Mouse (Mus musculus) right cerebral cortex, postnatal 10 days (tissue): ENCODE measurements around the gene Elf2.
"Not testable (repeated sequence)": the region's sequence is repeated elsewhere in the genome, so short reads cannot be mapped to it uniquely, and the experiment has no call there.

ENCODE experiments used
- DNase-seq, 2 experiments: peaks; one replicate each; pipeline ENCODE4 v3.0.0; 2021; ENCODE audit warnings: low spot score in 2 of 2

The Elf2 gene

DNA sequence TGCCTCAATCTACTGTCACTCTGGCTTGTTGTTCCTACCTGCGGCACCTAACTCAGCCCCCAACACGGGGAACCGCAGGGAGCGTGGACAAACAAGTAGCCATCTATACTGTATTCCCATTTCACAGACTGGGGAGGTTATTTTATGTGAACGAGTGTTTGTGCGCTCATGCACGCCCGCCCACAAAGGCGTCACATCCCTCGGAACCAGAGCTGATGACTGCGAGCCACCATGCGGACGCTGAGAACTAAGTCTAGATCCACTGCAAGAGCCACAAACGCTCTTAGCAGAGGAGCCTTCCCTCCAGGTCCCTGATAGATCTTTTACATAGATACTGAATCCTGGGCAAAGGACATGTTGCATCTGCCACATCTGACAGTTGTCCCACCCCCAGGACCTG lies 10.4 kb downstream of the Elf2 start:
- no peak for DNase-seq

DNA sequence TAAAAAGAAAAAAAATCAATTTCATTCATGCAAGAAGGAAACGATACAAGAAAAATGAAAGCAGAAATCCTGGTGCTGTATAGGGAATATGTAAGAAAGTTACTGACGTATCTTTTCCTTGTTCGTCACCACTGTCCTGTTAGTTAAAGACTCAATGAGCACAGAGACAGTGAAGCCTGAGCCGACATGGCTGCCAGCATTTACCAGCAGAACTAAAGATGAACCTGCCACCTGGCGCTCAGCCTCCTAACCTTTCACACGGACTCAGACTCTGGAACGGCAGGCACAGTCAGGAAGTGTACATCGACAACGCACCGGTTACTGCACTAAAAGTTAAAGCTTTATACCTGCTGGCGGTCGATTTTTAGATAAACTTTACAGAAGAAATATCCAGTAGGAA lies 11.9 kb downstream of the Elf2 start:
- DNase-seq = no peak

GRCm38 (mm10) chr3:51327817-51328216 lies 12.6 kb downstream of the Elf2 start:
- no peak for DNase-seq

DNA sequence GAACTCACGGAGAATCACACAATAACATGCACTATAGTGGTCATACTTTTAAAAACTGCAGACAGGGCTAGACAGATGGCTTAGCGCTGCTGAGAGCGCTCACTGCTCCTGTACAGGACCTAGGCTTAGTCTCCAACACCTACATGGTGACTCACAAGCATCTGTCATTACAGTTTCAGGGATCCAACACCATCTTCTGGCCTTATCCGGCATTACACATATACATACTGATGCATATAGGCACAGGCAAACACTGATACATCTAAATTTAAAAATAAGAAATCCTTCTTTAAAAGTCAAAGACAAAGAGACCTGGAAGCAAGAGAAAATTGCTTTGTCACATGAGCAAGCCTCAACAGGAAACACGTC lies 13.1 kb downstream of the Elf2 start:
- no peak for DNase-seq

DNA sequence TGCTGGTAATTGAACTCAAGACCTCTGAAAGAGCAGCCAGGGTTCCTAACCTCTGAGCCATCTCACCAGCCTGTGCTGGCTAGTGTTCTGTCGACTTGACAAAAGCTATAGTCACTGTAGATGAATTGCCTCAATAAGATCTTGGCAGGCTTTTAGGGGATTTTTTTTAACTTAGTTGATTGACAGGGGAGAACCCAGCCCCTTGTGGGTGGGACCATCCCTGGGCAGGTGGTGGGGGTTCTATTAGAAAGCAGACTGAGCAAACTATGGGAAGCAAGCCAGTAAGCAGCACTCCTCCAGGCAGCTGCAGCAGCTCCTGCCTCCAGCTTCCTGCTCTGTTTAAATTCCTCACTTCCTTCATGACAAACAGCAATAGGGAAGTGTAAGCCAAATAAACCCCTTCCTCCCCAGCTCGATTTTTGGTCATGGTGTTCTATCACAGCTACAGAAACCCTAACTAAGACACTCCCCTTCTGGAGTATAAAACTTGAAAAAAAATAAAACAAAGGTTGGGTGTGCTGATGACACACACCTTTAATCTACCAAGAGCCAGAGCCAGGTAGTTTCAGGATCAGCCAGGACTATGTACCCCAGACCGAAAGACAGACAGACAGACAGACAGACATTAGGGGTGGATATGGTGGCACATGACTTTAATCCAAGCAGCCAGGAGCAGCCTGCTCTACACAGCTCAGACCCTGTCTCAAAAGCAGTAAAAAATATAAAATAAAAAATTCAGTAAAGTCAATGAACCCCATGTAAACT lies 13.6 kb downstream of the Elf2 start:
- peak; percentile 46 to 58 for DNase-seq

DNA sequence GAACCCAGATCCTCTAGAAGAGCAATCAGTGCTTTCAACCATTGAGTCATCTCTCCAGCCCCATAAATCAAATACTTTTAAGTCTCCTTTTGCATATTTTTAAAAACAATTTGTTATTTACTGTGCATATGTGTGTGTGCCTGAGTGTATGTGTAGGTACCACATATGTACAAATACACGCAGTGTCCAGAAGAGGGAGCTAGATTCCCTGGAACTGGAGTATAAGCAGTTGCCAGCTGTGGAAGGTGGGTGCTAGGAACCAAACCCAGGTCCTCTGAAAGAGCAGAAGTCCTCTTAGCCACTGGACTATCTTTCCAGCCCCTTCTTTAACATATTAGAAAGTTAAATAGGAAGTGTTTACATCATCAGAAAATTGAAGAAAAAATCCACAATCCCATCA lies 15.0 kb downstream of the Elf2 start:
- DNase-seq = no peak

DNA sequence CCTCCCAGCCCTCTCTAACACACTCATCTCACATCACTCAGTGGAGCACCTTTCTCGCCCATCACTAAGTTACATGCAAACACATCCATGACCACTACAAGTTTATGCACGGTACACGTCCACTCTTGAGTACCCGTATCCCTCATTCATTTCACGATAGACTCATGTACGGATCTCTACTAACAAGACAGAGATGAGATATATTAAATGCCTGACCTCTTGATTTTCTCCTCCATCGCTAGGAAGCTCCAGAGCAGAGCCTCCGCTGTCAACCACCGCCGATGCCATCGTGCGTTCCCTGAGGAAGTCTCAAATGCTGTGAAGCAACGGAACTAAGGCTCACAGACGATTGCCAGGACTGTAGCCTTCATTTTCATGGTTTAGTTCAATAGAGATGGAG lies 17.5 kb downstream of the Elf2 start:
- no peak for DNase-seq

- DNase-seq = no peak
Observed at GRCm38 (mm10) chr3:51322326-51322725, 18.1 kb downstream of the Elf2 start.

DNA sequence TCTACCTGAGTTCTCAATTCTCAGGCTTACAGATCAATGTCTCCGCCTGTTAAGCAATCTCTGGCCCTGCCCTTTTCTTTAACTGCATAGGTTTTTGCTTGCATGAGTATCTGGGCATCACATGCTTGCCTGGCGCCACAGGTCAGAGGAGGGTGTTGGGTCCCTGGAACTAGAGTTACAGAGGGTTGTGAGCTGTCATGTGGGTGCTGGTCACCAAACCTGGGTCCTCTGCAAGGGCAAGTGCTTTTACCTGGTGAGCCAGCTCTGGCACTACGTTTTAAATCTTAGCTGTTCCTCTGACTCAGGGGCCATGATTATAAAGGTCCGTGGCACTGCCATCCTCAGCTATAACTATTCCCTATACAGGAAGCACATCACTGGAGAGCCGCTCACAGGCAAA lies 19.3 kb downstream of the Elf2 start:
- no peak for DNase-seq

- DNase-seq = not testable (repeated sequence)
Observed at GRCm38 (mm10) chr3:51318053-51318452, 22.4 kb downstream of the Elf2 start.

- DNase-seq = no peak
Observed at GRCm38 (mm10) chr3:51316876-51317275, 23.6 kb downstream of the Elf2 start.

DNA sequence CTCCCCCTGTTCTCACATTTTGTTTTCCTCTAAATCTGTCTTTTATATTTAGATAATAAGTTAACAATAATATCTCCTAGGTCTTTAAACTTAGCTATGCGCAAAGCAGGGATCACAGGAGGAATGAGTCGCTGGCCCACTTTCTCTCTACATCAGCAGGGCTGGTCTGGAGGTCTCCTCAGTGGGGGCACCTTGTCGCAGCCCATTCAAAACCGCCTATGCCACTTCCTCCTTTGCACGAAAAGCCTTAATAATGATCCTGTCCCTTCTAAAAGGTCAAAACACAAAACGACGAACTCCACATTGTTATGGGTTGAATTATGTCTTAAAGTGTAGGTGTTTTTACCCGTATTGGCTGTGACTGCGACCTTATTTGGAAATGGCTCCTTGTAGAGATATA lies 28.8 kb downstream of the Elf2 start:
- no peak for DNase-seq

DNA sequence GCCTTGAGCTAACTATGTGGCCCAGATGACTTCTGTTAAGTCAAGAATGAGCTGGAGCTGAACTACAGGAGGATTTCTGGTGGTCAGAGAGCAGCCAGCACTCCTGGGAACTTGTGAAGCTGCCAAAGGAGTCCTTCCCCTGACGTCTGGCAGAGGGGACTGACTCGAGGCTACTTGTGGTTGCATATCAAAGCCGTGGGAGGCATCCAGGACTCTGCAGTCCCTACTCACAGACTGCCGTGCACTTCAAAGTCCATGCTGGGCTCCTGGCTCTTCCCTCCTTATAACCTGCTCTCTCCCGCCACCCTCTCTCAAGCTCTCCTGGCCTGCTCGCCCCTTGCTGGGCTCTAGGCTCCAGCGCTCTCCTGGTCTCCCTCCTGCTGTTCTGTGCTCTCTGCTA lies 30.4 kb downstream of the Elf2 start:
- DNase-seq = no peak

GRCm38 (mm10) chr3:51306621-51307020 lies 33.8 kb downstream of the Elf2 start:
- DNase-seq = no peak

DNA sequence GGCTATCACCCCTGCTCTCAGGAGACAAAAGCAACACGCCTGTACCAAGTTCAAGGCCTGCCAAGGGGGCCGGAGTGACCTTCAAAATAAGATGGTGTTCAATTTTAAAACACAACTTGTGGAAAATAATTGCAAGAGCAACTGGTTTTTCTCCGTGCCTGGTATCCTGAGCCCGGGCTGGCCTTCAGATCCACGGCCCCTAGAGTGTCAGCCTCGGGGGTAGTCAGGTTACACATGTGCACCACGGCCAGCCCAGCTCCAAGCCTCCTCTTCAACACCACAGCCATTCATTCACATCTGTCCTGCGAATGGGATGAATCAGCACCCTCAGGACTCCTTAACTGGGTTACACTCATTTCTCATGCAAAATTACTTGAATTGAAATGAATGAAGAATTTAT lies 34.5 kb downstream of the Elf2 start:
- DNase-seq = no peak

DNA sequence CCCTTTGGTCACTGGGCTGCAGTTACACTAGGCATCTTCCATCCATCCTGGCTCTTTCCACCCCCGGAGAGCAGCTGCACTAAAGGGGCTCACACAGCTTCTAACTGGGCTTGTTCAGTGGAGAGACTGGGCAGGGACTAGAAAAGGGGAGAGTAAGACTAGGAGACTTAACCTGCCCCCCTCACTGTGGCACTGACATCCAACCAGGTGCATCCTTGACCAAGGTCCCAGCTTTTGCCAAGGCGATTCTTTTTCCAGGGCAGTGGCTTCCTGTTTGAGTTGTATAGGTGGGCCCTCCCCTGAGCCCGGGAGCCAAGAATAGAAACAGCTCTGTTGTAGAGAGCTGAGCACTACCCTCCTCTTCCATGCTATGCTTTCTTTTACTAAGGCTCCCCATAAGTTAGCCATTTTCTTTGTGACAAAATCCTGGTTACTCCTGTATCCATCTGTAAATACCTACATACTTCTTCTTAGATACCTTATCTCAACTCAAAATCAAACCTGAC lies 37.4 kb downstream of the Elf2 start:
- DNase-seq = no peak

DNA sequence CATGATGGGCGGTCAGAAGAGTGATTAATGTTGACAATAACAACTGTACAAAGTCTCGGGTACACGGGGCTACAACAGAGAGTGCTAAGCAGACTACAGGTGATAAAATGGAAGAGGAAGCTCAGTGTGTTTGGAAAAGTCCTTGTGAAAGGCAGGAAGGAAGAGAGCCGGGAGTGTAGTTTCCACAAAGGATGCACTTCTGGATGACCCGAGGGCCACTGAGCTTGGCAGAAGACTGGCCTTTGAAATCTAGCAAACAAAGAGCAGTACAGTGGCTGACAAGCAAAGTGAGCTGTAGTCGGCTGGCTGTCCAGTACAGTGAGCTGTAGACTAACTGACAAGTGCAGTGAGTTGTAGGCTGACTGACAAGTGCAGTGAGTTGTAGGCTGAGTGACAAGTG lies 38.9 kb downstream of the Elf2 start:
- no peak for DNase-seq

- no peak for DNase-seq
Observed at GRCm38 (mm10) chr3:51296790-51297189, 43.7 kb downstream of the Elf2 start.

- peak; percentile 54 to 72 for DNase-seq
Observed at GRCm38 (mm10) chr3:51295225-51295624, 45.2 kb downstream of the Elf2 start.

DNA sequence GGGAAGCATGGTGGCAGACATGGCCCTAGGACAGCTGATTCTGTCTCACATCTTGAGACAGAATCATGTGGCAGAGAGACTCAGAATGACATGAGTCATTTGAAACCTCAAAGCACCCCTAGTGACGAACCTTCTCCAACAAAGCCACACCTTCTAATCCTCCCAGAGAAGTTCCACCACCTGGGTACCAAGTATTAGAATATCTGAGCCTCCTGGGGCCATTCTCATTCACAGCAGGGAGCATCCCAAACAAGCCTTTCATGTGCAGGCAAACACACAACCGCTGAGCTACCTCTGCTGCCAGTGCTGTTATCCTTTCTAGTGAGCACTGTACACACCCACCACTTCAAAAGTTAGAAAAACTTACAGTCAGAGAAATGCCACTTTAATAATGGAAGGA lies 46.2 kb downstream of the Elf2 start:
- no peak for DNase-seq

- peak; percentile 88 to 89 for DNase-seq
Observed at GRCm38 (mm10) chr3:51288880-51289821, 51.3 kb downstream of the Elf2 start.

DNA sequence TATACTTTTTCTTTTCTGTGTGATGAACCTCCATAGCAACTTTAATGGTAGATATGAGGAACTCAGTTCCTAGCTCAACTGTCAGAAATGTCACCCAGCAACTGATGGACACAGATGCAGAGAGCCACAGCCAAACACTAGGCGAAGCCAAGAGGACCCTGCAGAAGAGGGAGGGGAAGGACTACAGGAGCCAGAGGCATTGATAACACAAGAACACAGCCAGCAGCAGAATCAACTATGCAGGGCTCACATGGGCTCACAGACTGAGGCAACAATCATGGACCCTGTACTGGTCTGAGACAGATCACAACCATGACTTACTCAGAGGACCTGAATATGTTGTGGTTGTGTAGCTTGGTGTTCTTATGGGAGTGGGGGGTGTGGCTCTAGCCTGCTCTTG lies 56.1 kb downstream of the Elf2 start:
- peak in 1 of 2 experiments; percentile 18 for DNase-seq

DNA sequence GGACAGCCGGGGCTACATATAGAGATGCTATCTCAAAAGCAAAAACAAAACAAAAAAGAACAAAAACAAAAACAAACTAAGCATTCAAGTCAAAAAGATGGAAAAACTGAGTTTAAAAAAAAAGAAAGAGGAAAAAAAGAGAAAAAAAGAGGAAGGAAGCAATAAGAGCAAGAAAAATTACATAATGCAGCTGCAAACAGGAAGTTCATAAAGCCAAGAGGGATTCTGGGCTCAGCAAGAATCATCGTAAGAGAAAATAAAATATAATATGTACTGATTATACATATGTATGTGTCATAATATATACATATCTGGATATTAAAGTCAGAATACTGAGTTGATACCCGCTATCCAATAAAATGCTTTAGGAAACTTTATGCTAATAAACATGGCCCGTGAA lies 58.7 kb downstream of the Elf2 start:
- DNase-seq = no peak
